Mouse (Mus musculus): Measurements from ENCODE around the gene Clic3. TPM values are rescaled to one million over a fixed set of nuclear protein-coding genes. Genes with fewer than 3 reads are reported as not detected.

Gene Clic3
- total and polyA plus RNA-seq, 3 experiments, result 0.30 to 0.71 TPM; not detected in 1

- in situ Hi-C loops (cut with MboI; ENCODE audit: low pct_ligation_motif_present, low pct_unique_long_range_greater_than_20kb, low sequenced_read_pairs) (loop anchor here (5.0 kb wide), 1 partner anchor 46 kb away; no protein-coding TSS in a partner anchor), dilution Hi-C loops (cut with MboI; ENCODE audit: extremely low pct_ligation_motif_present, extremely low pct_unique_long_range_greater_than_20kb, low sequenced_read_pairs) (no loop called here)
- no peak overlapping the region for H3K4me2 ChIP-seq (ENCODE audit: insufficient read depth, low read depth, poor library complexity, severe bottlenecking)
- TF ChIP-seq HCFC1 (IDR thresholded peaks at IDR 0.05; ENCODE audit: low read depth, low read length) (no peak), E2F4 (IDR thresholded peaks at IDR 0.05; ENCODE audit: insufficient replicate concordance, low read depth, low read length) (no peak), MYC (IDR thresholded peaks at IDR 0.05; ENCODE audit: low read depth, low read length) (no peak), RCOR1 (conservative IDR thresholded peaks at IDR 0.05; ENCODE audit: low read depth, low read length) (no peak), KAT2A (IDR thresholded peaks at IDR 0.05; ENCODE audit: insufficient replicate concordance, low read length) (no peak), ETS1 (conservative IDR thresholded peaks at IDR 0.05; ENCODE audit: low read depth, low read length) (no peak), CTCF (conservative IDR thresholded peaks at IDR 0.05 in 1 of 2, IDR thresholded peaks at IDR 0.05 in 1 of 2; ENCODE audit: low read depth in 2 of 2, low read length in 2 of 2) (no peak), MAZ (IDR thresholded peaks at IDR 0.05; ENCODE audit: low read depth, low read length) (no peak), ZMIZ1 (IDR thresholded peaks at IDR 0.05; ENCODE audit: low read depth, low read length) (no peak), UBTF (IDR thresholded peaks at IDR 0.05; ENCODE audit: low read depth, low read length) (no peak), GABPA (IDR thresholded peaks at IDR 0.05; ENCODE audit: insufficient replicate concordance, low read depth, low read length) (no peak), TCF12 (IDR thresholded peaks at IDR 0.05; ENCODE audit: low read depth, low read length) (no peak), CHD1 (IDR thresholded peaks at IDR 0.05; ENCODE audit: low read depth, low read length) (no peak), USF2 (conservative IDR thresholded peaks at IDR 0.05; ENCODE audit: low read depth, low read length) (no peak), ZKSCAN1 (IDR thresholded peaks at IDR 0.05; ENCODE audit: borderline replicate concordance, low read depth, low read length) (no peak)
- peaks cover 3% of the 10 kb centered on the region for H3K9me3 ChIP-seq (replicated peaks; ENCODE audit: low read length)
- no peak overlapping the region for H3K9ac ChIP-seq (ENCODE audit: insufficient read depth, low read depth)
- H3K27me3 ChIP-seq (replicated peaks), result peaks cover 6% of the 10 kb centered on the region
- no peak for DNase-seq (ENCODE audit: extremely low read depth)
- H3K27ac ChIP-seq (ENCODE audit: insufficient read depth, low read depth), result no peak overlapping the region
- no peaks in the 10 kb centered on the region for H3K79me2 ChIP-seq (replicated peaks; ENCODE audit: control insufficient read depth, extremely low read depth, insufficient read depth, poor library complexity, severe bottlenecking)
- no peaks in the 10 kb centered on the region for H3K4me1 ChIP-seq (ENCODE audit: control insufficient read depth in 1 of 2, insufficient read depth in 2 of 2)
- no peaks in the 10 kb centered on the region for H3K36me3 ChIP-seq (replicated peaks in 1 of 2; ENCODE audit: control insufficient read depth in 1 of 2, insufficient read depth in 1 of 2, low read length in 1 of 2)
- H3K4me3 ChIP-seq (replicated peaks in 1 of 3; ENCODE audit: low read depth in 2 of 3, low read length in 2 of 3, poor library complexity in 1 of 3), result no peak overlapping the region
Observed at GRCm38 (mm10) chr2:25477967-25478675, 21.5 kb downstream of the Clic3 start.

- Histone ChIP-seq H3K9me3 (replicated peaks; ENCODE audit: low read length) (peaks cover 3% of the 10 kb centered on the region), H3K4me2 (ENCODE audit: insufficient read depth, low read depth, poor library complexity, severe bottlenecking) (no peak overlapping the region), H3K9ac (ENCODE audit: insufficient read depth, low read depth) (no peak overlapping the region), H3K36me3 (replicated peaks in 1 of 2; ENCODE audit: control insufficient read depth in 1 of 2, insufficient read depth in 1 of 2, low read length in 1 of 2) (no peaks in the 10 kb centered on the region), H3K27ac (ENCODE audit: insufficient read depth, low read depth) (no peak overlapping the region), H3K4me3 (replicated peaks in 1 of 3; ENCODE audit: low read depth in 2 of 3, low read length in 2 of 3, poor library complexity in 1 of 3) (no peak overlapping the region), H3K27me3 (replicated peaks) (peaks cover 12% of the 10 kb centered on the region), H3K4me1 (ENCODE audit: control insufficient read depth in 1 of 2, insufficient read depth in 2 of 2) (no peaks in the 10 kb centered on the region), H3K79me2 (replicated peaks; ENCODE audit: control insufficient read depth, extremely low read depth, insufficient read depth, poor library complexity, severe bottlenecking) (no peaks in the 10 kb centered on the region)
- DNase-seq (ENCODE audit: extremely low read depth), result no peak
- no peak for TF ChIP-seq TBP (conservative IDR thresholded peaks at IDR 0.05; ENCODE audit: low read depth, low read length)
- TF ChIP-seq MEF2A (IDR thresholded peaks at IDR 0.05; ENCODE audit: borderline replicate concordance, low read depth, low read length), result no peak
- in situ Hi-C loops (cut with MboI; ENCODE audit: low pct_ligation_motif_present, low pct_unique_long_range_greater_than_20kb, low sequenced_read_pairs), result loop anchor here (5.0 kb wide), 1 partner anchor 47 kb away; no protein-coding TSS in a partner anchor
- dilution Hi-C loops (cut with MboI; ENCODE audit: extremely low pct_ligation_motif_present, extremely low pct_unique_long_range_greater_than_20kb, low sequenced_read_pairs), result no loop called here
Observed at GRCm38 (mm10) chr2:25479551-25480311, 23.1 kb downstream of the Clic3 start.

Measured in CH12.LX (cell line).